Mouse (Mus musculus): ENCODE data around the gene Plcxd2.

Gene Plcxd2

DNA sequence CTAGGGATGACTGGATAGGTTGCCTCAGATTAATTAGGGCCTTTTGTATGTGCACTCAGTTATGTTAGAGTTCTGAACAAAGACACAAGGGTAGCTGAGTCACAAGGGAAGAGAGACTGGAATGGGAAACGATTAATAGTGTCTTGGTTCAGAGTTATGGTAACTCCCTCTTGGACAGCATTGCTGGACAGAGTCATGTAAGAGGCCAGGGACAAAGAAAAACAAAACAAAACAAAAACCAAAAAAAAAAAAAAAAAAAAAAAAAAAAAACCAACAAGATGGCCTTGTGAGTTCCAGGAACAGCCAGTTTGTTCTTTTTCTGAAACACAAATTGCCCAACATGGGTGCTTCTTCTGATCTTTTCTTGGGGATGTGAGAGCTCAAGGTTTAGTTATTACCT is 23.8 kb downstream of the Plcxd2 start:
- DNase-seq (ENCODE audit: low spot score), result no peak

DNA sequence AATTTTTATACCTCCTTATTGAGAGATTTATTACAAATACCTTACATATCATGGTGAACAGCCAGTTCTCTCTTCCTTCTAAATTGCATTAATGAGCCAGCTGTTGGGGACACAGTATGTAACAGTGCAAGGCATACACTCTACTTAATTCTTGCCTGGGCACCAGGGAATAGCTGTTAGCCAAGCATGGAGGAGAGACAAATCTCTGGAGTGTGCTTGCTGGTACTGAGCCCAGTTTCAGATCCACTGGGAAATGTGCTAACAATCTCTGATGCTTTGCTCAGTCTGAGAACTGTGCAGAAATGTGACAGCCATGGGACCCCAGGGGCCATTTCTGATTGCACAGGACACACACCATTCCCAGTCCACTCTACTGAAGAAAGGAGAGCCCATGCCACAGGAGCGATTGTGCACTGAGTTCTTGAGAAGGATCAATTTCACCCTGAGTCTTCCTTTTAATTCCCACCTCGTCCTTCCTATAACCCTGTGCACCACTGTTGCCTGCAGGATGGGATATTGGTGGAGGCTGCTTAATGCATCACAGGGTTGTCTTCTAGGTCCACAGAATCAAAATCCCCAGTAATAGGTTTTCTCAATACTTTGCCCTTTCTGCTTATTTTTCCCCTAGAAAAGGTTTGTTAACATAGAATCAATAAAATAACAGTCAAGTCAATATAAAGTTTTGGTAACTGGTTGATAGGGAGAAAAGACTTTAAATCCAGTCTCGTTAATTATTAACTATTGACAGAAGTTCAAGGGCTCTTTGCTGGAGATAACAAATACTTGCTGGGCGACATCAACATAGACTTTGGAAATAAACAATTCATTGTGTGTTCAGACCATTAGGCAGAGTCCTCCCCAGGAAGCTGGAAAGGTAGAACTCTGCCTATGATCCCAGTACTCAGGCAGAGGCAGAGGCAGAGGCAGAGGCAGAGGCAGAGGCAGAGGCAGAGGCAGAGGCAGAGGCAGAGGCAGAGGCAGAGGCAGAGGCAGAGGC is 25.1 kb downstream of the Plcxd2 start:
- DNase-seq (ENCODE audit: low spot score), result no peak

DNA sequence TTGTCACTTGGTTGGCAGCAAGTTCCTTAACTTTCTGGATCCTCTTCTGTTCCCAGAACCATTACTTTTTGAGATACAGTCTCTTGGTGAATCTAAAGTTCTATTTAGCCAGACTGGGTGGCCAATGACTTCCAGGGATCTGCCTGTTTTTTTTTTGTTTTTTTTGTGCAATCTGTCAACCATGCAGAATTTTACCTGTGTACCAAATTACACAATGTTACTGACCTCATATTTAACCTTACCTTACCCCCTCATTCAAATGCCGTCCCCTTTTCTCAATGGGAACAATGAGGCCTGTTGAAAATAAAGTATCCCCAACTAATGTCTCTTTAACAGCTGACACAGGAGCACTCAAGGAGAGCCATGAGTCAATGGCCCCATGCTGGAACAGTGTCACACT is 33.8 kb downstream of the Plcxd2 start:
- no peak for DNase-seq (ENCODE audit: low spot score)

DNA sequence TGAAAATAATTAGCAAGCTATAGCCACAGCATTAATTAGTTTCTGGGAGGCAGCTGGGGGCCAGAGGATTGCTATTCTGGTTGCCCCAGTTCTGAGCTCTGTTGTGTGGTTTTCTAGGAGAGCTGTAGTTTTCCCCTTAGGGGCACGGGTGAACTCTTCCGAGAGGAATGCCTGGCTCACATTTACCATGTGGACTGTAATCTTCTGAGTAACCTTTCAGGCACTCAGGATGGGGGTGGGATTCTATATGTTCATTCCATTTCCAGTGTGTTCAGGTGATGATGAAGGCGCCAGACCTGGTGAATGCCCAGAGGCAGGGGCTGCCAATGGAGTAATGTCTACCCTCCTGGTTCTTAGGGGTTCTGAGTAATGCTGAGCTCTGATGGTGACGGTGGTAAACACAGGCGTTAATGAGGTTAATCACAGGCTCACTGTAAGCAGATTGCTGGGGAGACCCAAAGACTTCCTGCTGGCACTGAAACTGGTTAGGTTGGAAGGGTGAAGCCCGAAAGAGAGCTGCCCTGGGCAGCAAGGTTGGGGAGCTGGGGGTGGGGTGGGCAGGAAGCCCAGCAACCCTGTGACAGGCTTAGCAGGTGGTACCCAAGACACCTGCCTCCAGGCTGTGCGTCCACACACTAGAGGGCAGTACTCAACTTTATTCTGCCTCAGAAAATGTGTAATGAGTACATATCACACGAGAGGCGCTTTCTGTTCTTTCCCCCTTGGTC is 35.9 kb downstream of the Plcxd2 start:
- no peak for DNase-seq (ENCODE audit: low spot score)

DNA sequence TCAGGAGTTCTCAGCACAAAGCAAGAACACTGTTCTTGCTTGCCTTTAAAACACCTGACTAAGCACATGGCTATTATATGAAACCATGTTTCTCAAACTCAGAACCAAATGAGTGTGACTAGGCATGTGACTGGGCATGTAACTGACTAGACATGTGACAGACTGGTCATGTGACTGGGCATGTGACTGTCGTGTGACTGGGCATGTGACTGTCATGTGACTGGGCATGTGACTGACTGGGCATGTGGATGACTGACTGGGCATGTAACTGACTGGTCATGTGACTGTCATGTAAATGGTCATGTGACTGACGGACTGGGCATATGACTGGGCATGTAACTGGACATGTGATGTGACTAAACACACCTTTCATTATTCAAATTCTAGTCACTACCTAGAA is 39.8 kb downstream of the Plcxd2 start:
- no peak for DNase-seq (ENCODE audit: low spot score)

DNA sequence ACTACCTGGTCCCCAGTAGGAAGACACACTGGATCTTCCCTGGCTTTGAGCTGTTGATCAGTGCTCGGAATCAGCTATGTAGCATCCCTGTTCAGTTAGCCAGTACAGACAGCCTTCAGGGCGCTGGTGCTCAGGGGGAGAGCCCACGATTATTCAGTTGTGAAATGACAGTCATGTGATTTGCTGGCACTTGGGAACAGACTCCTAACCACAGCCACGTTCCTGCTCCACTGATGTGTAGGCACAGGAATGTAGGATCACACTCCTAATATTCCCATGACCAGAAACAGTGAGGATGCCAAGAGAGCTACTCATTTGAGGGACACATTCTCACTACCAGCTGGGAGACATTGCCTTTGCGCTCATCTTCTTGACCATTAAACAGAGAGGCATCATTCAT is 41.3 kb downstream of the Plcxd2 start:
- no peak for DNase-seq (ENCODE audit: low spot score)

DNA sequence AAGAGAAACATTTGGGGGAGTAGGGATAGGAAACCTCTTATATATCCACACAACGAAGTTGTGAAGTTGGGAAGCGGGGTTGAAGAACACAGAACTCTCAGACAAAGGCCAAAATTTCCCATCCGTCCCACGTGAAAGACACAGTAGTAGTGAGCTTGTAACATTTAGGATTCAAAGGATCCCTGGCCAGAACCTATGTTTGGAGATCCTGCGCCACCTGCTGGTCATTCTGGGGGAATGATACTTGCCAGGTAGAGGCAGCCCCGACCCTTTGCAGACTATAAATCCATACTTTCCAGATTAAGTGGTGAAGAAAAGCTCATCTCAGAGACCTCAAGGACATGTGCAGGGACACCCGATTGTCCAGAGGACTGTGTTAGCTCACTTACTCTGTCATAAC is 42.5 kb downstream of the Plcxd2 start:
- peak; percentile 71 for DNase-seq (ENCODE audit: low spot score)

DNA sequence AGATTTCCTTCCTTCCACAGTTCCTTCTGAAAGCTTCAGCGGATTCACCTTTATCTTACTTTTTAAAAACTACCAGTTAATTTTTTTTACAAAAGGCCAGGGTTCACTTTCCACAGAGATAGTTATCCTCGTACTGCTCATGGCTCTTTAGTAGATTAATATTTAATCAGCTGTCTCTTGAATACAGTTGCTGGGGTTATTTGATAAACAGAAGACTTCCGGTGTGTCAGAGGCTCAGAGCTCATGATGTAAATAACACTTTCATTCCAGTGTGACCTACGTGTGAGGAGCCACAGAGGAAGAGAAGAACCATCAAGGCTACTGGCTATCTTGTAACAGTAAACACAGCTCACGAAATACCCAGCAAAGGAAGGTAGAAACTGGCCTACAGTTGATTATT is 43.4 kb downstream of the Plcxd2 start:
- no peak for DNase-seq (ENCODE audit: low spot score)

DNA sequence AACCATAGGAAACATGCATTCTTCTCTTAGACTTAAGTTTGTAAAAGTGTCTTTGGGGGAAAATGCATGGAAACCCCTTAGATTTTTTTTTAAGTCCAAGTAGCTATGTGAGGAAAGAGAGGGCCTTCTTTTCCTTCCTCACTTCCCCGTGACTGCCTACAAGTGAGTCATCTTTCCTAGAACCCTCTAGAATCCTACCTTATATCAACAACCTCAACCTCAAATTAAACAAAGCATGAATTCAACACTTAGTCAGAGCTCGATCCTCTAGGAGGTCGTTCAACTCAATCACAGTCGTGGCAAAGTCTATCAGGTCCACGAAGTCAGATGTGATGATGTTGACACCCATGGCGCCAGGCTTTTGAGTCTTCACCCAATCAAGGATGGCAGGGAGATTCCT is 45.2 kb downstream of the Plcxd2 start:
- no peak for DNase-seq (ENCODE audit: low spot score)

DNA sequence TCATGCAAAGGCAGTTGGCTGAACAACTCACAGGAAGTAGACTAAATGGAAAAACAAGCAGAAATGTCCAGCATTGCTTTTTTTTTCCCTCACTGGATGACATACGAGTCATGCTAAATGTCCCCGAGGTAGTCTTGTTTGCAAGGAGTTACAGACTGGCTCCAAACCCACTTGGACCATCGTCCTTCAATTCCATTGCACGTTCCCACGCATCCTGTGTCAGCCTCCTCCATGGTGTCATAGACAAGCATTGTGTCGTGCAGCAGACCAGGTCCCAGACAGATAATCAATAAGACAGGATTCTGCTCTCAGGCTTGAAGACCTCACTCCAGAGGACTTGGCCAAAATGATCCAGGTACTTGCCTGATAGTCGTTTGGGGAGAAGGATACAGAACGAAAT is 46.2 kb downstream of the Plcxd2 start:
- no peak for DNase-seq (ENCODE audit: low spot score)

DNA sequence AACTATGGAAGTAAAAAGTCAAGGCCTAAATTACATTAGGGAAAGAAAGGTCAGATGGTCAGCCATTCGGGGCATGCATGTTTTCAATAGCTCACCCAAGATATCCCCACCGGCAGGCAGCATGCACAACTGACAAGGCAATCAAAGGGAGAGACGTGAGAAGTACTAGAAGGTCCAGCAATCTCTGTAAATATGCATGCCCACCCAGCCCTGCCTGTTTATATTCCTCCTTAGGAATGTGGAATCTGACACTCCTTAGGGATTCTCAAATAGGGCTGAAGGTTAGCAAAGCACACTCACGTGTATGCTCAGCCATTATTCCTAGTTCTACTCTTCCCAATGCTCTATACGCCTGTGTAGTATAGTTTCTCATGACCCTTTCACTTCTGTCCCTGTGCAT is 46.9 kb downstream of the Plcxd2 start:
- no peak for DNase-seq (ENCODE audit: low spot score)

DNA sequence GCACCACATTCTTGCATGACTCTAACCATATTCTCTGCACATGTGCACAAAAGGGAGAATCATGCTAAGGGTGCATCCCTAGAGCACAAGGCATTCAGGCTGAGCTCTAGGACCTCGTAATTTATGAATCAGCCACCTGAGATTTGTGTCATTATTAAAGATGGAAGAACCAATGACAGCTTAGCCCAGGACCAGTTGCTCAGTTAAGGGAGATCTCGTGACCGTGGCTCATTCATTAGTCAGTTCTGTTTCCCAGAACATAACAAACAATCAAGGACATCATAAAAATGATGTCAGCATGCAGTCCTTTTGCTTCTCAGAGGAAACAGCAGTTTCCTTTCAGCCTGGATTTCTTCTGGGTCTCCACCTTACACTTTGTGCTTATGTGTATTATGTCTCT is 49.0 kb downstream of the Plcxd2 start:
- no peak for DNase-seq (ENCODE audit: low spot score)

DNA sequence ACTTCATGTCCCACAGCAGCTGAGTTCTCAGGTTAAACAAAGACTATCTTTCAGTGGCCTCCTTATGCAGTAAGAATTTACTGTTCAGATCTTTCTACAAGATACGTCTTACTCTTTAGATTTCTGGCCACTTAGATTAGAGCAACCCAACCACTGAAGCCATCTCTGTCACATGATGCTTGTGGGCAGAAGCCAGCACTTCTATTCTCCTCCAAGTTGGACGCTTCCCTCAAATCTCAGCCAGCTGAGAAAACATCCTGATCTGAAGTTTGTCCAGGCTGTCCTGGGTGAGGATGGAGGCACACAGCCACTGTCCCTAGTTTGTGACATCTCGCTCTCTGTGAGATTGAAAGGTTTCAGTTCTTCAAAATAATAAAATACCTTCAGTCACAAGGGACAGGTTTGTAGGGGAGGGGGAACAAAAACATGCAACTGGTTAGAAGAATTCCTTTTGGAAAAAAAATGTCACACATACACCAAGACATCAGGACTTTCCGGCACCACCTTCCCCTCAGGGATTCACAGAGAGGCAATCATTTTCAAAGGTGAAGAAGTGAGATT is 53.5 kb downstream of the Plcxd2 start:
- no peak for DNase-seq (ENCODE audit: low spot score)

DNA sequence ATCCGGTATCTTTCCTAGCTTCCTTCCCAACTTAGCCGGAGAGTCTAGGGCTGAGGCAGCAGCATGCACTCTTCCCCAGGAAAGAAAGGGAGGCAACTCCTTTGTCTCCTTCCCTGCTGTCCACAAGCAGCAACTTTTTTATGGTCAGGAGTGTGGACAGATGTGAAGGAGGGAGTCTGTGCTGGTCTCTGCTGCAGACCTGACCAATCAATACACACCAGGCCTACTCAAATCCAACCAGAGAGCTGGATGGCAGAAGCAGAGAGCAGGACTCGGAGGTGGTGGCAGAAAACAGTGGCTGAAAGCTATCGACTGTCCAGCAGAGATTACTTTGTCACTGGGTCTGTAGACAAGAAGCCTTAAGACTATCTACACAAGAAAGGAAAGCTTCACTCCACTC is 56.6 kb downstream of the Plcxd2 start, which contains the start of gene Phldb2:
TSS of gene Phldb2 (minus strand) at position 205 of the 400 bp plus-strand sequence.
- DNase-seq (ENCODE audit: low spot score), result no peak

DNA sequence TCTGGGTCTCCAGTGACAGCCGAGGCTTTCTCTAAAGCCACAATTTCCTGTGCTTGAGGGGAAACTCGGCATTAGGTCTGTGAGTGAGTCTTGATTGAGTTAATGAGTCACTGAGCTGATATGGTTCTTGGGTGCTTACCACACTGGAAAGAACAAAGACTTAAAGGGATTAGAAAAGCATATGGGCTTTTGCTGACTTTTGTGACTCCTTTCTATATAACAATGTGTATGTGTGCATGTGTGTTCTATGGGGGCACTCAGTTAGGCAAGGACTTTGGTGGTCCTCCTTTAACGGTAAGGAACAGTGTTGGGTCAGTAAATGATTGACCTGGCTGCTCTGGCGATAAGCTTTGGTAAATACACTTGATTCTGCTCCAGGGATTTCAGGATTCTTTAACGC is 57.5 kb downstream of the Plcxd2 start:
- no peak for DNase-seq (ENCODE audit: low spot score)

DNA sequence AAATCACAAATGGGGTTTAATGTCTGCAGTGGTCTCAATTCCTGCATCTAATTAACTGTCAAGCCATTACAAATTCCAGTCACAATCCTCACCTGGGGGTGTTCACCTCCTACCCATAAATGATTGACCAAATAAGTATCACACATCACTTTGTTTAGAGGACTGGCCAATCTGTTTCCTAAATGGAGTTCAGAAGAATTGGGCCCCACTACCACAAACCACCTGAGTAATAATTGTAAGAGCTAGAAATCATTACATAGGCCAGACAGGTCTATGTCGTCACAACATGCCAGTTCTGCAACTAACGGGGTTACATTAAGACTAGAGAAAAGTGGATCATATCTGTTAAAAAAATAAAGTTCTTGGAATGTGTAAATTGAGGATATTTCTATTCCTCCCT is 58.0 kb downstream of the Plcxd2 start:
- no peak for DNase-seq (ENCODE audit: low spot score)

DNA sequence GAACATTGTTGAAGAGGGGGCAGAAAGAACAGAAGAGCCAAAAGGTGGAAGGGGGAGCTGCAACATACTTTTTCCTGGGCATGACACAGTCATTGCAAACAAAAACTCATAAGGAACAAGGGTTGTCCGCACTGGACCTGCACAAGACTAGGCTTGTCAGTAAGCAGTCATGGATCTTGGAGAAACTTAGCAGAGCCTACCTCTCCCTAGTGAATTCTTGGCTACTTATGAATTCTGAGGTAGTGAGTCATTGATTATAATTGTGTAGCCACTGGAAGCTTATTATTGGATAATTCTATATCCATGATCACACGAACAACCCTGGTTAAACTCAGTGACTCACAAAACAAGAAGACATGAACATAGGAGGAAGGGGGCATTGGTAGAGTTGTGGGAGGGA is 63.7 kb downstream of the Plcxd2 start:
- no peak for DNase-seq (ENCODE audit: low spot score)

DNA sequence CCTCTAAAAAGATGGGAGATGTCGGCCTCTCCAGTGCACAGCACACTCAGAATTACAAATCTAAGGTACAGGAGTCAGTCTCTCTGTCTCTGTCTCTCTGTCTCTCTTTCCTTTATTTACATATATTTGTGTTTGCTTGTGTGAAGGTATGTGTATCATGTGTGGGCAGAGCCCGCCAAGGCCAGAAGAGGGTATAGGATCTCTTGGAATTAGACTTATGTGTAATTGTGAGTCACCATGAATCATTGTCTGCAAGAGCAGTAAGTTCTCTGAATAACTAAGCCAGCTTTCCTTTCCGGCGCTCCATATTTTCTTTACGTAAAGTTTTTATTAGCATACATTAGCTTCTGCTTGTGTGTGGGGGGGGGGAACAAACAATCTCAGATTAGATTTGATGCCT is 64.4 kb downstream of the Plcxd2 start:
- no peak for DNase-seq (ENCODE audit: low spot score)

DNA sequence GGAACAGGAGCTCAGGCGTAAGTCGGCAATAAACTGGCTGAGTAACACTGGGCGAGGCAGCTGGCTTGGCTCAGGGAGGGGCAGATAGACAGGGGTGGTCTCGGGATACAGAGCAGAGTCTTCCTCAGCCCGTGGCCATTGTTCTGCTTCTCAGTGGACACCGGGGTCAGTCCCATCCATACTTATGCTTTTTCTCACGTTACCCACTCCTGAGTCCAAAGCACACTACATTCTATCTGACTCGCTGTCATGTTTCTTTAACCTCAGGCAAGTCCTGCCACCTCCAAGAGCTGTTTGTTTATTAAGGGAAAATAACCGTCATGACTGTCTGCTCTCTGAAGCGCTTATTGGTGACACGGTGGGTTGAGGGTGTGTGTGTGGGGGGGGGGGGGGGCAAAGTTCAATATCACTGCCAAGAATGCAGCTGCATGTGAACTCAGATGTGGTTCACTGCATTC is 64.8 kb downstream of the Plcxd2 start:
- DNase-seq (ENCODE audit: low spot score), result no peak

DNA sequence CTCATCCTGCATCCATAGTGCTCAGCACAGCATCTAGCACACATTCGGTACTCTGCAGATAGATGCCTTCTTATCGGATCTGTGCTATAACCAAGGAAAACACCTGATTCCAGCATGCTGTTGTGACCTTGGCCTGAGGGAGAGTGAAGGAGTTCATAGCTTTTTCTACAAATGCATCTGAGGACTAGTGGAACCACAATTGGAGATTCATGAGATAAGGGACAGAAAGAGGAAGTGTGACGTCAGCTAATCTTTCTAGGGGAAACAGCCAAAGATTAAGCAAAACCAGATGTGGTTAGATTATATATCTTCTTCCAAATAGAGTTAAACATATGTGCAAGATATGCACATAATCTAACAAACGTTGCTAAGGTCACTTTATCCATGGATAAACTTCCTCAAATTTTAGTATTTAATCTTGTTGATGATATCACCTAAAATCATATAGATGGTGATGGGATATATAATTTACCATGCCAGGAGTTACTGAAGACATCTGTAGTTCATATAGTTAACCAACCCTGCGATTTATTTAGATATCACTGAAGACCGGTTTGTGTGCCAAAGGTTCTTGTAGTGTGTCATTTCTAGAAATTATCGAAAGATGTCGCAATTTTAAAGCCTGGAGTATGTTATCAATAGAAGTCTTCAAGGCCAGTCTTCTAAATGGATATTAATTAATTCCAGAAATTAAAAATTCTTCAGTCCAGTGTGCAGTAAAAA is 67.7 kb downstream of the Plcxd2 start:
- DNase-seq (ENCODE audit: low spot score), result no peak

DNA sequence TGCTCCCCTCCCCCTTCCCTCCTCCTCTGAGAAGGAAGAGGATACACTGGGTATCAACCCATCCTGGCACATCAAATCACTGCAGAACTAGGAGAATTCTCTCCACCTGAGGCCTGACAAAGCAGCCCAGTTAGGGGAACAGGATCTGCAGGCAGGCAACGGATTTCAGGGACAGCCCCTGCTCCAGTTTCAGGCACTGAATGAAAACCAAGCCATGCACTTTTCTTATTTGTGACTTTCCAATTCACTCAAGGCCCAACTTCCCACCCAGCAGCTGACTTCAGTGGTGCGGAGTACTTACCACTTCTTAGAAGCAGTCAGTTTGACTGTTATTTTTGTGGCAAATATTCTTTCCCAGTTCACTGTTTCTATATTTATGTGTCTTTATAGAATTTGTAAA is 69.3 kb downstream of the Plcxd2 start:
- DNase-seq (ENCODE audit: low spot score), result no peak

DNA sequence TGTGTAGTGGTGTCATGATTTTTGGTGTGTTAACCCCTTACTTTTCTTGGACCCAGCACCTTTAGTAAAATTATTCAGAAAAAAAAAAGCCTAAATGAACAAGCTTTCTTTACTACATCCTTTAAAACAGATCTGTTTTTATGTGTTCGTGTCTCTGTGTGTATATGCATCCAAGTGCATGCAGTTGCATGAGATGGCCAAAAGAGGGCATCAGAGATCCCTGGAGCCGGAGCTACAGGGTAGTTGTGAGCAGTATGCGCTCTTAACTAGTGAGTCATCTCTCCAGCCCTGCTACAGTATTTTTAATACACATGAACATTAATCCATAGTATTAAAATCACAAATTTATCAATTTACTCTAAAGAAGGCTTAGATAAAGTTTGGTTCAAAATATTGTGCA is 70.6 kb downstream of the Plcxd2 start:
- no peak for DNase-seq (ENCODE audit: low spot score)
